Mouse (Mus musculus) yolk sac, embryonic 10.5 days (tissue): ENCODE data around the gene Gm20388.

Source experiments
- DNase-seq: peaks from one replicate; pipeline ENCODE4 v3.0.0-alpha.2; 2017; ENCODE audit warnings: low spot score

Gene Gm20388

DNA sequence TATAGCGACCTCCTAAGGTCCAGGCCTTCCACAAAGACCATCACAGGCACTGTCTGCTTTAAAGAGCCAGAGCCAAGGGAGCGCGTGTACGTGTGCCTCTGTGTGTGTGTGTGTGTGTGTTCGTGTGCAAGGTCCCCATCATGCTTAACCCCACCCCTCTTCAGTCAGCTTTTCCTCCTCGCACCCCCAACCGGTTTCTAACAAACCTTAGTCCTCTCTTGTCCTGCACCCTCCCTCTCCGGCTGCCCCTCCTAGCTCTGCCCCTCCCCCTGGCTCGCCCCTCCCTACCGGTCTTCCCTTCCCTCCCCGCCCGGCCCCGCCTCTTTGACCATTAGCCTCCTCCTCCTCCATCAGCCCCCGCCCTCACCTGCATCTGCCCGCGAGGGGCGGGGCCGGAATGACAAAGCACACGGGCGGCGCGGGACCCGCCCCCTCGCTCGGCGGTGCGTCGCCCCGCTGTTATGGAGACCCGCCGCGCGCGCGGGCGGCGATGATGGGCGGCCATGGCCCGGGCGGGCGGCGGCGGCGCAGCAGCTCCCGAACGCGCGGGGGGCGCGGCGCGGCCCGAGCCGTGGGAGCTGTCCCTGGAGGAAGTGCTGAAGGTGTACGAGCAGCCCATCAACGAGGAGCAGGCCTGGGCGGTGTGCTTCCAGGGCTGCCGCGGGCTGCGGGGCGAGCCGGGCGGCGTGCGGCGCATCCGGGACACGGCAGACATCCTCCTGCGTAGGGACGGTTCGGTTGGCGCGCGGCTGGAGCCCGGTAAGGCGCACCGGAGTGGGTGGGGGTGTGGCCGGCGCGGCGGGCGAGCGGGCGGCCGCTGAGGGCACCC lies 3421.8 kb downstream of the Gm20388 start, which contains the start of gene Spire2:
Gene Spire2, plus strand, starts transcription at position 452 of the 829 bp plus-strand sequence.
- DNase-seq, result peak; percentile 95

DNA sequence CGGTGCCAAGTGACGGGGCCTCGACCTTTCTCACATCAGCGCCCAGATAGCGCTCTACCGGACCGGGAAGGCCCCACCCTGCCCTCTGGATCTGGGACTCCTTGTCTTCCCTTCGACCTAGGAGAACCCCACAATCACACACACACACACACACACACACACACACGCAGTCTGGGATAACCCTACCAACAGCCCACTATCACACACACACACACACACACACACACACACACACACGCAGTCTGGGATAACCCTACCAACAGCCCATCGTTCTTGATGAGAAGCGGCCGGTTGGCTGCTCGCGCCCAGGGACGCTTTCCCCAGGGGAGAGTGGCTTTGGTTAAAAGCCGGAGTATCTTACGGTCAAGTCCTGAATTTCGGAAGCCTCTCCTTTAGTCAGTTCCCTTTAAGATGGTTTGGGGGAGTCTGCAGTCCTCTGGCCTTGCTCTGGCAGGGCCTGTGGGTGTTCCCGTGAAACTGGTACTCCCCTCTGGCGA lies 3422.5 kb downstream of the Gm20388 start:
- DNase-seq, result peak; percentile 9

DNA sequence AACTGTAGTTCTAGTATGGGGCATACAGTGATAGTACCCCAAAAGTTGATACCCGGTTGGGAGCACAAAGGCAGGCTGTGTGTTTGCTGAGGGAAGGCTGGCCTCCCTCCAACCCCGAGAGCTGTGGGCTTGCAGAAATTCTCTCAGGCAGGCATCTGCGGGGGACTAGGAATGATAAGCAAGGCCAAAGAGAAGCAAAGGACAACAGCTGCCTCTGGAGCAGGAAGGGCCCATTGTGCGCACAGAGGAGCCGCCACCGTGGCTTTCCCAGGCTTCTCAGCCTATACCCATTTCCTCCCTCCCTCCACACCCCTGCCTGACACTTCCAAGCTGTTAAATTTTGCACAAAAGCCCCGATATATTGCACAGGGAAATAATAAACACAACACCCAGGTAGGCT lies 3423.2 kb downstream of the Gm20388 start:
- DNase-seq, result no peak

DNA sequence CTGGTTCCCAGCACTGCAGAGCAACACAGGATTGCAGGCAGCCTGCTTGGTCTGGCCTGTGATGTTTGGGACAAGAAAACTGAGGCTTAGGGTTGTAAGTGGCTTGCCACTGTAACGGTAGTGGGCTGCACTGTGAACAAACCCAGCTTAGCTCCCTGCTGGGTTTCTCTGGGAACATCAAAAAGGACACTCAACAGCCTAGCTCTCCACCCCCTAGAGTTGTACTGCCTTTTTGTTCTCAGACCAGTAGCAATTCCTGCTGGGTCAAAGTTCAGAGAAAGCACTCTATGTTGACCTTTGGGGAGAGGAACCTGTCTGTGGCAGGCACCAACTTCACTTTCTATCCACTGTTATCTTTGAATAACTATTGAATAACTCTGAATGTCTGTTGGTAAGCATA lies 3423.8 kb downstream of the Gm20388 start:
- DNase-seq, result peak; percentile 40

DNA sequence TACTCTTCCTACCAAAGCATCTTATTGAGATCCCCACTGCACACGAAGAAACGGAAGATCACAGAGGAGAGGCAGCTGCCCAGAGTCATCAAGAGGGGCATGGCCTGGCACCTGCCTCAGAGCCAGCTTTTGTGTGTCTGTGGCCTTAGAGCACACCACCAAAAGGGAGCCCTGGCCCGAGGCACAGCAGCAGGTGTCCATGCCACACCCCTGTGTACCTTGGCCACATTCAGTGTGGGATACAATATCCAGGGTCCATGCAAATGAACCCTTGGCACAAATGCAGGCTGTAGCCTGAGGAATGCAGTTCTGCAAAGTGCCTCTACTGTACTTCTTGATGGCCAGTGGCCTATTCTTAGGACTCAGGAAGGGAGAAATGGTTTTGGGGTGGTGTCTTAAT lies 3426.8 kb downstream of the Gm20388 start:
- no peak for DNase-seq

DNA sequence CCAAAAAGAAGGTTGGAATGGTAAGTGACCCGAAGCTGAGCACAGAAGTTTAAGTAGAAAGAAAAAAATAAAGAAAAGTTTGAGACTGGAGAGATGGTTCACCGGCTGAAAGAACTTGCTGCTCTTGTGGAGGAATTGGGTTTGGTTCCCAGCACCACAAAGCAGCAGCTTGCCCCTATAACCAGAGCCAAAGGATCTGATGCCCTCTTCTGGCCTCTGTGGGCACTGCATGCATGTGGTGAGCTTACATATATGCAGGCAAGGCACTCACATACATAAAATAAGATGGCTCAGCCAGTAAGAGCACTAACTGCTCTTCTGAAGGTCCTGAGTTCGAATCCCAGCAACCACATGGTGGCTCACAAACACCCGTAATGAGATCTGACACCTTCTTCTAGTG lies 3429.4 kb downstream of the Gm20388 start:
- no peak for DNase-seq

DNA sequence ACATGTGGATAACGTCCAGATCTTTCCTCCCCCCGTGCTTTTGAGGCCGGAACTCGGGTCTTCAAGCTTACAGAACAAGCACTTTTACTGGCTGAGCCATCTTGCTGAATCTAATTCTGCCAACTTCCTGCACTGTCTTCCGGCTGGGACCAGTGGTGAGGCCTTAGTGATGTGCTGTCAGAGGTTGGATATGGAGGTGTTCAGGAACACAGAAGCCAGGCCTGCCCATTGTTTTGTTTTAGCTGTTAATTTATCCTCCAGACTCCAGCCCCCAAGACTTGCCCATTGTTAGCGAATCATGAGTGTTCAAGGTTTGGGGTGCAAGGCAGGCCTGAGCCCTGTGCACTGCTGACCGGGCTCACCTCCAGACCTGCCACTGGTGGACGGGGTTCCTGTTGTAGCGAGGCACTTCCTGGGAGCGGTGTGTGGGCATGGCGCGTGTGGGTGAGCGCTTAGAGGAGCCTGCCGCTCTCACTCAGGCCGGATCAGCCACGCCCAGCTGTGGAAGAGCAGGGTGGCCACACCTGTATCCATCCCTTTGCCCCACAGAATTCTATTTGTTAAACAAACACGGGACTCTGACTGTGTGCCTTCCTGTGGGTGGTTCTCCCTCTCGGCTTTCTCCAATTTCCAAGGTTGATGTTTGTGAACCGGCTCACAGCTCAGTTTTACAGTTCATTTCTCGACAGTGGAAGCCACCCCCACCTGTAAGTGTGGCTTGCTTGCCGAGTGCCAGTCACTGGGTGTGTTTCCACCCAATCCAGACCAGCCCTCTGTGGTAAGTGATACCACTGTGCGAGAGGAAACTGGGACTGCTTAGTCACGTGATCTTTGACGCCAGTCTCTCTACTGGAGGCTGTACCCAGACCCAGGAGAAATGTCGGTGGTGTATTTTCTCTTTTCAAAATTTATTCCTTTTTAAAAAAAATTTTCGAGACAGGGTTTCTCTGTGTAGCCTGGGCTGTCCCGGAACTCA lies 3430.7 kb downstream of the Gm20388 start:
- DNase-seq, result no peak

DNA sequence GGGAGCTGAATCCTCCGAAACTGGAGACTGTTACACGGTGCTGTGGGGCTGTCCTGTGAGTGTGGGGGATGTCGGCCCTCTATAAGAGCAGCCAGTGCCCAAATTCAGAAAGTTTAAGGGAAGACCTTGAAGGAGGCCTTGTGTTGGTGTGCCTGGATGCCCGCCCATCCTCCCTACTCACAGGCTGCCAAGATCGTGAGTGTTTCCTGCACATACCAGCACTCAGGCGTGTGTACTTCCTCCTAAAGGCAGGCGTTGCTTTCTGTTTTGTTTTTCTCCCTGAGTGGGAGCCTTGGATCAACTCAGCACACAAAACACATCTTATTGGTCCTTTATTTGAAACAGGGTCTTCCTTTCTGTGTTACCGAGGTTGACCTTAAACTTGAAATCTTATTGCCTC lies 3431.6 kb downstream of the Gm20388 start:
- no peak for DNase-seq

DNA sequence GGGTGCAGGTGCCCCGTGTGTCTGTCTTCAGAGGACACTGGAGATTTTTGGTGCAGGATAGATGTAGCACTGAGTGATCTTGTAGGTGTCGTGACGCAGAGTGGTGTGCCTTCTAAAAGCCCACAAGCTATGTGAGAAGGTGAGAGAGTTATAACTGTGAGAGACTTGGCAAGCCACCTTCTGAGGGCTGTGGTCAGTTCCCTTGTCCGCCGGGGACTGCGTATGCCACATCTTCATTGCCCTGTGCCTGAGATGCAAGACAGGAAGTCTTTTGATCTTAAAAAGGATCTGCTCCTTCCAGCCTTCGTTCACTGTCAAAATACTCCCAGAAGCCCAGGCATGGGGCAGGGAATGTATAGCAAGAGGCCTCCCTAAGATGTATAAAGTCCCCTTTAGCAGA lies 3432.3 kb downstream of the Gm20388 start:
- no peak for DNase-seq

DNA sequence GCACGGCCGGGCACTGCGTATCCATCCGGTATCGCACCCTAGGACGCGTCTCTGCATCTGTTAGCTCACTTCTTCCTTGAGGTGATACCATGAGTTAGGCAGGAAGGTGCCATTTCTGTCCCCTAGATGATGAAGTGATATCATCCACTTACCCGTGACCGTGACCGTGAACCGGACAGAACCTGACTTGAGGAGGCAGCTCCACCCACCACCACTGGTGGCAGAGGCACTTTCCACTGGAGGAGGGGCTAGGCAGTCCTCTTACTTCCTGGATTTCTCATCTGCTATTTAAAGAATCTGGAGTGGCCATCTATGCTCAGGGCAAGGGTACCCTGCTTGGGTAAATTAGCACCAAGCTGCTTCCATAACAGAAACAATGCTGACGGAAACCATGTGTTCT lies 3432.8 kb downstream of the Gm20388 start:
- DNase-seq, result no peak

DNA sequence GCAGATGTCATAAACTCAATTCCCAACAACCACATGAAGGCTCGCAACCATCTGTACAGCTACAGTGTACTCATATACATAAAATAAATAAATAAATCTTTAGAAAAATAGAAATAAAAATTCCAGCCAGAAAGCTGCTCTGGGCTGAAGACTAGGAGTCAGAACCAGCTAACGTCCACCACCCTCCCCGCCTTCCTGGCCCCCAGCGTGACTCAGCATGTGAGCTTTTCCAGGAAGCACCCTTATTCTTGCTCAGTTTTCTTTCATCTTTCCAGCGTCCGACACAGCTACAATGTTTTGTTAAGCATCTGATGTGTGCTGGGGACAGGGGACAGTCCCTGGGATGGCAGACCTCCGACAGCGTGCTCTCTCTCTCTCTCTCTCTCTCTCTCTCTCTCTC lies 3434.5 kb downstream of the Gm20388 start:
- no peak for DNase-seq

DNA sequence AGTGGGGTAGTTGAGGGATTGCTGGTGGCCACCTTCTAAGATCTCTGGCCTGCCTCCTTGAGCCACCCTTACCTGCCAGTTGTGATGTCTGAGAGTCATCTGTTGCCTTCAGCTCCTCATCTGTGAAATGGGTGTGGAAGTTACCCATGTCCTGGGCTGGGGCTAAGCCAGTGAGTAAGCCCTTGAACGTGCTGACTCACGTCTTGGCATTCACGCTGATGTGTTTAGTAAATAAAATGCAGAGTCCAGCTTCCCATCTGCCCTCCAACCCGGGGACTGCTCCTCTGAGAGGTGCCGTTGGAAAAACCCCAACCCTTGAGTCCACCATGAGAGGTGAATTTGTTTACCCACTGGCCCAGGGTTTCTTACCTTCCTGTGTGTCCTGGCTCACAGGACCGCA lies 3435.2 kb downstream of the Gm20388 start:
- DNase-seq, result no peak

DNA sequence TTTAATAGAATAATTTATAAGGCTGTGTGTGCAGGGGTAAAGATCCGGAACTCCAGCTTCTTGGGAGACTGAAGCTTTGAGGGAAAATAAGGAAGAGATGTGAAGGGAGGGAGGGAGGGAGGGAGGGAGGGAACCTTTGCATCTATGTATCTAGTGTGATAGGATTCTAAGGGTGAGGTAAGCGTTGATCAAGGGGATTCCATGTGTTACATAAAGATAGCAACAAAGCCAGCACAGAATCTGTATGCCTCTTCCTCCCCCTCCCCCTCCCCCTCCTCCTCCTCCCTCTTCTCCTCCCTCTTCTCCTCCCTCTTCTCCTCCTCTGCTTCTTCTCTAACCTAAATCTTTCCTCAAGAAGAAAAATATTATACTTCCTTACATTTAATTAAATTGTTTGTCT lies 3436.7 kb downstream of the Gm20388 start:
- no peak for DNase-seq

DNA sequence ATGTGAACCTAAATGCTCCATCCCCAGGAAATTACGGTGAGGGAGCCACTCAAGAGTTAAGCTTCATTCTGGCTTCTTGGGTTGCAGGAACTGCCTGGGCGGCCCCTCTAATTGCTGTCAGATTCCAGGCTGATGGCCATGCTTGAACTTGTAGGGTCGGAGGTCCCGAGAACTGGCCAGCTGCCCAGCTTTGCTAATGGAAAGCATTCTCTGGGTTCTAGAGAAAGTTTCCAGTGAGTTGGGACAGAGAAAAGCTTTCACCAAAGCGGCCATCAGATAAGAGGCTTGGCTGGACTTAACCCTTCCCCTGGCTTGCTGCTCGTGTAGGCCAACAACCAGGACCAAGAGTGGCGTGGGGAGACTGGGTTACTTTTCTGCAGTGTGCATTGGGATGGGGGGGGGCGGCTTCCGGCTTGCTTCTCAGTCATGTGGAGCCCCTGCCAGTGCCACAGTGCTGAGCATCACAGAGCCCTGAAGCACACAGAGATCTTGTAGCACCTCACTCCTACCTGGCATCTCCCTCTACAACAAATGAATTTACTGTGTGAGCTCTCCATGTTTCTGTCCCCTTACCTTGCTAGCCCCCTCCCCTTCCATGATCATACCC lies 3437.7 kb downstream of the Gm20388 start:
- no peak for DNase-seq

DNA sequence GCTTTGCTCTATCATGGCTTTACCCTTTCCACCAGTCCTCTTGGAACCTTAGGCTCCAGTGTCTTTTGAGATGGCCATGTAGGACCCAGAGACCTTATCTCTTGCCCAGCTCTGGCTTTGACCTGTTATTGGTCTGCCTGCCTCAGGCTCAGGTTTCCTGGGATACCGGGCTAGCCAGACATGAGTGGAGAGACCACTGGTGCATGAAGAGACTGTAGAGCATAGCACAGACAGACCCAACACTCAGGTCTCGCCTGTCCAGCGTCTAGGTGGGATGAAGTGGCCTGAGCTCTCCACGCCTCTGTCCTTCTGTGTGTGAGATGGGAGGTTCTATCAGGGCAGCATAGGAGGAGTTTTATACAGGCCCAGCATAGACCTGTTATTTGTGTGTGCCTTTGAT lies 3438.4 kb downstream of the Gm20388 start:
- DNase-seq, result no peak

DNA sequence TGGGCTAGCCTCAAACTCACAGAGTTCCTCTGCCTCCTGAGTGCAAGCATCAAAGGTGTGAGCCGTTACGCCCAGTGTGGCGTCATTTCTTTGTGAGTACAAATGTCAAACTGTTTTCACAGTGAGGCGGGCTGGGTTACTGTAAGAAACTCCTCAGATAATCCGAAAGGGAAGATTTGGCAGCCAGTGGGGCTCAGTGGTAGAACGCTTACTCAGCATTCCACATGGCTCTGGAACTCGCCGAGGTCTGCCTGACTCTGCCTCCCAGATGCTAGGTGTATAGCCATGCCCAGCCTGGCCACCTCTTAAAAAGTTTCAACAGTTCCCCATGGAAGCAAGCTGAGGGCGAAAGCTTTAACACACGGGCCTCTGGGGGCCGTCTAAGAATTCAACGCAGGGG lies 3441.5 kb downstream of the Gm20388 start:
- no peak for DNase-seq

DNA sequence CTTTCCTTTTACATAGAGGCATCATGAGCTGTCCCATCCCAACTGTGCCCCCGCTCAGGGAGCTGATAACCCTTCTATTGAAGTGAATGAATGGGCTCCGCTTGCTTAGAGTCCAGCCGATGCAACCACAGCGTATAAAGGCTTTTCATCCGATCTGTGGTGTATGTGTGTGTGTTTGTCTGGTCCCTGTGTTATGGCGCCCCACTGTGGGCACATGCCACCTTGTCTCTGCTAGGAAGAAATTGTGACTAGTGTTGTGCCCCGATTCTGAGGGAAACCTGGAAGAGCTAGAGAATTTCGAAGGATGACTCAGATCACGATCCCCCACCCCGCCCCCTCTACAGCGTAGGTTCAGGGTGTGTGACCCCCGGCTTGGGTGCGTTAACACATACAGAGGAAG lies 3442.1 kb downstream of the Gm20388 start:
- no peak for DNase-seq

DNA sequence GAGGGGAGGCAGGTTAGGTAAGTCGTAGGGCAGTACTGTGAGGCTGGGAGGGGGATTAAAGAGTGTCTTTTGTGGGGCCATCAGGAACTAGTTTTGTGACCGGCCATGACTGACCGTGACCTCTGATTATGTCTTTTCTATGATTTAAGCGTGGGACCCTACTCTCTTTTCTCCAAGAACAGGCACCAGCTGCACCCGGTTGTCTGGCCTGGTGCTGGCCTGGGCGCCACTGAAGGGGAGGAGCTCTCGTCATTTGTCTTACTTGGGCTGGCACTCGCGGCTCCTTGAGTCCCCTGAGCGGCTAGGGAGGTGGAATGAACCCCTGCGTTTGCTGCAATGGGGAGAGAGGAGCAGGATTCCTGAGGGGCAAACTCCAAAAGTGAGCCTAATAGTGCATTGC lies 3442.6 kb downstream of the Gm20388 start:
- no peak for DNase-seq

DNA sequence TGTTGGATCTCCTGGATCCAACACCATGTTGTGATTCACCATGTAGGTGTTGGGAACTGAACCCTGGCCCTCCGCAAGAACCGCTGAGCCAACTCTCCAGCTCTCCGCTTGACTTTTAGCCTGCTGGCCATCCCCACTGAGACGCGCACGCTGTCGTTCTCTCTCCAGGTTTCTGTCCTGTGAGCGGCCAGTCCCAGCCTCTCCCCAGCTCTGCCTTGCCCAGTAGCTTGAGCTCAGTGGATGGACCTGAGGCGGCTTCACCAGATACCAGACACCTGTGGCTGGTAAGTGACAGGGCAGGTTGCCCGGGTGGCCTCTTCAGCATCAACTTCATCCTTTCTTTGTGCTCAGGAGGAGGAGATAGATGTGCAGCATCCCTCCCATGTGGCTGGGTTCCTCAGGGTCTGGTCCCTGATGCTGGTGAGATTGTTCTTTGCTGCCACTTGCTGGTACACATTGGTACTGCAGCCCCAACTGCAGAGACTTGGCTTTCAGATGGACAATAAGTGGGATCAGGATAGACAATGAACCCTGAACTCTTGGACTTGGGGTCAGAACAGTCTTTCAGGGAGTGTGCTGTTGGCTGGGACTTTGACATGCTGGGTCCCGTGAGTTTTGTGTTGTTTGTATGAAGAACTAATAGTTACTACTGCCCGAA lies 3450.6 kb downstream of the Gm20388 start:
- DNase-seq, result peak; percentile 73

DNA sequence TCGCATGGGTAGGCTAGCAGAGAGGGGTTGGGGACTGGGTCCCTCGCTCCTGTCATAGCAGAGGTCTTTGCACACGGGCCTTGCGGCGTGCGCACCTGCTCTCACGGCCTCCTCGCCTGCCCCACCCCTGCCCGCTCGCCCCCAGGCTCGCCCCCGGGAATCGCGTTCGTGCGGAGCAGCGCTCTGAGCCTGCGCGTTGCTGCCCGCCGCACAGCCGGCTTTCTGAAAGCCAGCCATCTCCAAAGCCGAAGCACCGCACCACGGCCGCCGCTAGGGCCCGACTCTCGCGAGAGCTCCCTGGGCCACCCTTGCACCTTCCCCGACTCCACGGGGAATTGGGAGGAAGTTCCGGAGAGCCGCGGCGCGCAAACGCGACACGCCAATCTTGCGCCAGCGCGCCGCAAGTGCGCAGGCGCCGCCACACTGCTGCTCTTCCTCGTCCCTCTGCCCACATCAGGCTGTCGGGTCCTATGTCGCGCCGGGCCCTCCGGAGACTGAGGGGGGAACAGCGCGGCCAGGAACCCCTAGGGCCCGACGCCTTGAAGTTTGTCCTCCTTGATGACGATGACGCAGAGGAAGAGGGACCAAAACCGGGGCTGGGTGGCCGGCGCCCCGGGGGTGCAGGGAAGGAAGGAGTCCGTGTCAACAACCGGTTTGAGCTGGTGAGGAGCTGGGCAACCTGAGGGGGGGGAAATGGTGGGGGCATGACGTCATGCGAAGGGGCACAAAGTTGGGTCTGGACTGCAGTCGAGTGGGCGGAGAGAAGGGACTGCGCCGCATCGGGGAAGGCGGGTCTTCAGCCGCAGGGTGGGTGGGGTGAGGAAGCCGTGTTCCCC lies 3463.0 kb downstream of the Gm20388 start, which contains the start of gene Tcf25:
Gene Tcf25, plus strand, starts transcription at position 351 of the 836 bp plus-strand sequence.
- peak; percentile 96 for DNase-seq

DNA sequence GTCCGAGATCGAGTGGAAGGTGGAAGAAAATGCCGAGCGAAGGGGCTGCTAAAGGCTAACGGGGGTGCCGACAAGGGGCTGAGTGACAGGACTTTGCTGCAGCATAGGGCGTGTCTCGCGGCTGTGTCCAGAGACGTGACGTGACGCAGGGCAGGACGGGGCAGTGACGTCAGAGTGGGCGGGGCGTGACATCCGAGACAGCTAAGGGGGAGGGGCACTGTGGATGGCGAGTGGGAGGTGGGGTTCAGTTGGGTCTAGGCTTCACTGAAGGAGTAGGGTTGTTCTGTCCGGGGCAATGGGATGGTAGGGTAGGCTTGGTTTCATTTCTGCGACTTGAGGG lies 3463.6 kb downstream of the Gm20388 start:
- peak; percentile 94 for DNase-seq
